Mouse (Mus musculus) layer of hippocampus, adult 11-12 months (tissue): ENCODE measurements around the gene Limd2.

Experiments used
- DNase-seq: peaks from one replicate; pipeline ENCODE4 v3.0.0; 2022; ENCODE audit warnings: low spot score

Limd2 gene

DNA sequence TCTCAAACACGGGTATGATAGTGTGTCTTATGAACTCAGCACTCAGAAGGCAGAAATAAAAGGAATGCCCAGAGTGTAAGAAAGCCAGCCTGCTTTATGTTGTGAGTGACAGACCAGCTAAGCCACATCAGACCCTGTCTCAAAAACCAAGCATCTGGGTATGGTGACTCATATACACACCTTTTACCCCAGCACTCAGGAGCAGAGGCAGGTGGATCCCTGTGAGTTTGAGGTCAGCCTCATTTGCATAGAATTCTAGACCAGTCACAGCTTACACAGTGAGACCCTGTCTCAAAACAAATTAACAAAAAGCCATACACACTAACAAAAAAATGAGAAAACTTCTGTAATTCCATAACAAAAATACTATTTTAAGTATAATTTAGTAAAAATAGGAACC is 34.8 kb downstream of the Limd2 start:
- no peak for DNase-seq

DNA sequence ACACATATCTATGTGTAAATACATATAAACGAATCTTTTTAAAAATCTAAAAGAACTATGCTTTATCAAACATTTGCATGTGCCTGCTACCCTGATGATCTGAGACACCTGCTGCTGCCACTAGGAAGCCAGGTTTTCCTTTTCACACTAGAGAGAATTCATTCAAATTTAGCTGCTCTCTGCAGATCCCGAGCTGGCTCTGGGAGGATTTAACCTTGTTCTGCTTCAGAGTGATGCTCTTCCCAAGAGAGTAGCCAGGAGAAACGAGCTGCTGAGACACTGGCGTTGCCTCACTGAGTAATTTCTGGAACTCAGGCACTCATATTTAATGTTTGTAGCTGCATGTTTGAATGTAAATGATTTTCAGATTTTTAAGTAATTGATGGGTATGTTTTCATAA is 35.9 kb downstream of the Limd2 start:
- no peak for DNase-seq

GRCm38 (mm10) chr11:106122736-106123135 is 37.9 kb downstream of the Limd2 start:
- DNase-seq: peak; percentile 18

DNA sequence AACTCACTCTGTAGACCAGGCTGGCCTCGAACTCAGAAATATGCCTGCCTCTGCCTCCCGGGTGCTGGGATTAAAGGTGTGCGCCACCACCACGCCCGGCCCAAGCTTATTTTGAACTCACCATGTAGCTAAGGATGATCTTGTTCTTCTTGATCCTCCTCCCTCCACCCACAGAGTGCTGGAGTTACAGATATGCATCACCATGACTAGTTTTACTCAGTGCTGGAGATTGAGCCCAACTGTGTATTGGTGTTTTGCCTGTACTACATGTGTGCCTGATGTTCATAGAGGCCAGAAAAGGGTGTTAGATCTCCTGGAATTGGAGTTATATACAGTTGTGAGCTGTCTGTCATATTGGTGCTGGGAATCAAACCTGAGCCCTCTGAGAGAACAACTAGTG is 38.4 kb downstream of the Limd2 start:
- DNase-seq: no peak

GRCm38 (mm10) chr11:106111688-106112087 is 49.0 kb downstream of the Limd2 start:
- DNase-seq: no peak
